Mouse (Mus musculus) CH12.LX (cell line): ENCODE results near the gene Lif. TPM values are rescaled to one million over a fixed set of nuclear protein-coding genes. Genes with fewer than 3 reads are reported as not detected.

Source experiments
- DNase-seq: peaks from one replicate; pipeline ENCODE4 v3.0.0-alpha.2; 2013; ENCODE audit errors: extremely low read depth
- H3K27ac ChIP-seq: 2 replicates; pipeline ENCODE4 v1.5.1; 2012; ENCODE audit warnings: low read depth, mild to moderate bottlenecking, control low read depth, moderate library complexity; ENCODE audit not compliant: insufficient read depth
- H3K27me3 ChIP-seq: replicated peaks from 2 replicates; pipeline ENCODE3; 2012; ENCODE audit warnings: inconsistent platforms
- H3K36me3 ChIP-seq, 2 experiments: replicated peaks in 1 of 2; 2 replicates each; pipeline versions ENCODE3 to v1.6.1; 2012; ENCODE audit warnings: inconsistent platforms in 1 of 2, low read length in 1 of 2, mild to moderate bottlenecking in 1 of 2, mixed read lengths in 1 of 2, moderate library complexity in 1 of 2; ENCODE audit not compliant: control insufficient read depth in 1 of 2, insufficient read depth in 1 of 2
- H3K4me1 ChIP-seq, 2 experiments: 2 replicates each; pipeline ENCODE4 v1.6.1; 2012; ENCODE audit warnings: inconsistent platforms in 1 of 2, moderate library complexity in 1 of 2; ENCODE audit not compliant: insufficient read depth in 2 of 2, control insufficient read depth in 1 of 2
- H3K4me2 ChIP-seq: 2 replicates; pipeline ENCODE4 v1.6.1; 2012; ENCODE audit warnings: low read depth, mild to moderate bottlenecking, control low read depth; ENCODE audit not compliant: poor library complexity, insufficient read depth, severe bottlenecking
- H3K4me3 ChIP-seq, 3 experiments: fragments of 150-350 bp in 1 of 3; sonication (generic) in 1 of 3; replicated peaks in 1 of 3; 2 replicates each; pipeline versions ENCODE3 to v1.5.1; 2011 to 2012; ENCODE audit warnings: low read depth in 2 of 3, low read length in 2 of 3, mild to moderate bottlenecking in 2 of 3, moderate library complexity in 2 of 3, control low read depth in 1 of 3, improper control_type of control experiment in 1 of 3, inconsistent platforms in 1 of 3, mixed read lengths in 1 of 3; ENCODE audit not compliant: poor library complexity in 1 of 3
- H3K79me2 ChIP-seq: replicated peaks from 2 replicates; pipeline ENCODE4 v1.6.1; 2012; ENCODE audit warnings: mild to moderate bottlenecking, moderate library complexity; ENCODE audit not compliant: control insufficient read depth, poor library complexity, insufficient read depth, severe bottlenecking; ENCODE audit errors: extremely low read depth
- H3K9ac ChIP-seq: 2 replicates; pipeline ENCODE4 v1.6.1; 2012; ENCODE audit warnings: low read depth, mild to moderate bottlenecking, control low read depth, moderate library complexity; ENCODE audit not compliant: insufficient read depth
- H3K9me3 ChIP-seq: replicated peaks from 2 replicates; pipeline ENCODE3; 2012; ENCODE audit warnings: low read length, inconsistent platforms, mixed read lengths
- BHLHE40 ChIP-seq: IDR thresholded peaks from 2 replicates; pipeline ENCODE4 v1.6.1; 2011; ENCODE audit warnings: mild to moderate bottlenecking, low read depth, low read length, improper control_type of control experiment
- CHD1 ChIP-seq: IDR thresholded peaks from 2 replicates; pipeline ENCODE4 v1.6.1; 2012; ENCODE audit warnings: low read depth, low read length, improper control_type of control experiment, inconsistent platforms
- CHD2 ChIP-seq: IDR thresholded peaks from 2 replicates; pipeline ENCODE4 v1.6.1; 2011; ENCODE audit warnings: low read length, improper control_type of control experiment
- ELF1 ChIP-seq: IDR thresholded peaks from 2 replicates; pipeline ENCODE4 v1.6.1; 2014; ENCODE audit warnings: low read depth, mild to moderate bottlenecking, inconsistent platforms, low read length, improper control_type of control experiment
- ETS1 ChIP-seq: conservative IDR thresholded peaks from 2 replicates; pipeline ENCODE4 v1.6.1; 2012; ENCODE audit warnings: low read depth, mild to moderate bottlenecking, inconsistent platforms, low read length, improper control_type of control experiment, moderate library complexity
- HCFC1 ChIP-seq: IDR thresholded peaks from 2 replicates; pipeline ENCODE4 v1.6.1; 2012; ENCODE audit warnings: low read depth, mild to moderate bottlenecking, inconsistent platforms, low read length, improper control_type of control experiment
- IRF4 ChIP-seq: IDR thresholded peaks from 2 replicates; pipeline ENCODE4 v1.6.1; 2014; ENCODE audit warnings: low read depth, mild to moderate bottlenecking, inconsistent platforms, low read length, improper control_type of control experiment
- JUND ChIP-seq: conservative IDR thresholded peaks from 2 replicates; pipeline ENCODE4 v1.6.1; 2011; ENCODE audit warnings: low read depth, low read length, improper control_type of control experiment
- KAT2A ChIP-seq: IDR thresholded peaks from 2 replicates; pipeline ENCODE4 v1.6.1; 2012; ENCODE audit warnings: low read length, improper control_type of control experiment, inconsistent platforms; ENCODE audit not compliant: insufficient replicate concordance
- MAX ChIP-seq: IDR thresholded peaks from 2 replicates; pipeline ENCODE4 v1.6.1; 2011; ENCODE audit warnings: low read length, improper control_type of control experiment
- MAZ ChIP-seq: IDR thresholded peaks from 2 replicates; pipeline ENCODE4 v1.6.1; 2012; ENCODE audit warnings: low read depth, mild to moderate bottlenecking, inconsistent platforms, low read length, improper control_type of control experiment, moderate library complexity
- MEF2A ChIP-seq: IDR thresholded peaks from 2 replicates; pipeline ENCODE4 v1.6.1; 2014; ENCODE audit warnings: low read depth, mild to moderate bottlenecking, inconsistent platforms, low read length, improper control_type of control experiment, borderline replicate concordance
- MXI1 ChIP-seq: IDR thresholded peaks from 2 replicates; pipeline ENCODE4 v1.6.1; 2011; ENCODE audit warnings: mild to moderate bottlenecking, low read depth, low read length, improper control_type of control experiment
- NELFE ChIP-seq: IDR thresholded peaks from 2 replicates; pipeline ENCODE4 v1.6.1; 2011; ENCODE audit warnings: low read depth, low read length, improper control_type of control experiment
- NRF1 ChIP-seq: IDR thresholded peaks from 2 replicates; pipeline ENCODE4 v1.6.1; 2014; ENCODE audit warnings: low read depth, mild to moderate bottlenecking, inconsistent platforms, low read length, improper control_type of control experiment, moderate library complexity
- POLR2A ChIP-seq: IDR thresholded peaks from 2 replicates; pipeline ENCODE4 v1.6.1; 2011; ENCODE audit warnings: low read depth, mild to moderate bottlenecking, improper control_type of control experiment, low read length
- POLR2AphosphoS2 ChIP-seq: IDR thresholded peaks from 2 replicates; pipeline ENCODE4 v1.6.1; 2011; ENCODE audit warnings: low read depth, low read length, improper control_type of control experiment
- RCOR1 ChIP-seq: conservative IDR thresholded peaks from 2 replicates; pipeline ENCODE4 v1.6.1; 2012; ENCODE audit warnings: low read depth, mild to moderate bottlenecking, inconsistent platforms, low read length, improper control_type of control experiment
- SIN3A ChIP-seq: IDR thresholded peaks from 2 replicates; pipeline ENCODE4 v1.6.1; 2012; ENCODE audit warnings: low read length, improper control_type of control experiment, inconsistent platforms
- SMC3 ChIP-seq: IDR thresholded peaks from 2 replicates; pipeline ENCODE4 v1.6.1; 2011; ENCODE audit warnings: low read depth, low read length, improper control_type of control experiment
- TBP ChIP-seq: conservative IDR thresholded peaks from 2 replicates; pipeline ENCODE4 v1.6.1; 2011; ENCODE audit warnings: low read depth, low read length, improper control_type of control experiment
- UBTF ChIP-seq: IDR thresholded peaks from 2 replicates; pipeline ENCODE4 v1.6.1; 2012; ENCODE audit warnings: low read depth, mild to moderate bottlenecking, inconsistent platforms, low read length, improper control_type of control experiment, moderate library complexity
- ZKSCAN1 ChIP-seq: IDR thresholded peaks from 2 replicates; pipeline ENCODE4 v1.6.1; 2012; ENCODE audit warnings: low read depth, inconsistent platforms, low read length, improper control_type of control experiment, borderline replicate concordance
- ZMIZ1 ChIP-seq: IDR thresholded peaks from 2 replicates; pipeline ENCODE4 v1.6.1; 2012; ENCODE audit warnings: low read depth, mild to moderate bottlenecking, inconsistent platforms, low read length, improper control_type of control experiment
- dilution Hi-C: fragments of 300-500 bp; cut with MboI; formaldehyde crosslinking; loops from 2 replicates; pipeline ENCODE4 v1.14.3; 2020; ENCODE audit warnings: low sequenced_read_pairs; ENCODE audit not compliant: extremely low pct_unique_long_range_greater_than_20kb, extremely low pct_ligation_motif_present
- in situ Hi-C: fragments of 300-500 bp; cut with MboI; formaldehyde crosslinking; loops from 3 replicates; pipeline ENCODE4 v1.14.3; 2019; ENCODE audit warnings: low sequenced_read_pairs, low pct_ligation_motif_present, low pct_unique_long_range_greater_than_20kb, mixed read lengths
- polyA plus RNA-seq: library from polyadenylated mRNA; unstranded; fragments of >175 nt; gene quantifications from 2 replicates; pipeline ENCODE4 v1.2.1, GENCODE M21; 2012; ENCODE audit warnings: low read depth; ENCODE audit not compliant: insufficient read length
- total RNA-seq, 2 experiments: library from RNA; depleted of rRNA; stranded (reverse); fragments of 300-350 nt in 1 of 2; fragments of >200 nt in 1 of 2; gene quantifications; 2 replicates each; pipeline ENCODE4 v1.2.3; 2012 to 2014

Lif gene
- total and polyA plus RNA-seq, 3 experiments: 0.05 to 1.8 (median 0.17) TPM

DNA sequence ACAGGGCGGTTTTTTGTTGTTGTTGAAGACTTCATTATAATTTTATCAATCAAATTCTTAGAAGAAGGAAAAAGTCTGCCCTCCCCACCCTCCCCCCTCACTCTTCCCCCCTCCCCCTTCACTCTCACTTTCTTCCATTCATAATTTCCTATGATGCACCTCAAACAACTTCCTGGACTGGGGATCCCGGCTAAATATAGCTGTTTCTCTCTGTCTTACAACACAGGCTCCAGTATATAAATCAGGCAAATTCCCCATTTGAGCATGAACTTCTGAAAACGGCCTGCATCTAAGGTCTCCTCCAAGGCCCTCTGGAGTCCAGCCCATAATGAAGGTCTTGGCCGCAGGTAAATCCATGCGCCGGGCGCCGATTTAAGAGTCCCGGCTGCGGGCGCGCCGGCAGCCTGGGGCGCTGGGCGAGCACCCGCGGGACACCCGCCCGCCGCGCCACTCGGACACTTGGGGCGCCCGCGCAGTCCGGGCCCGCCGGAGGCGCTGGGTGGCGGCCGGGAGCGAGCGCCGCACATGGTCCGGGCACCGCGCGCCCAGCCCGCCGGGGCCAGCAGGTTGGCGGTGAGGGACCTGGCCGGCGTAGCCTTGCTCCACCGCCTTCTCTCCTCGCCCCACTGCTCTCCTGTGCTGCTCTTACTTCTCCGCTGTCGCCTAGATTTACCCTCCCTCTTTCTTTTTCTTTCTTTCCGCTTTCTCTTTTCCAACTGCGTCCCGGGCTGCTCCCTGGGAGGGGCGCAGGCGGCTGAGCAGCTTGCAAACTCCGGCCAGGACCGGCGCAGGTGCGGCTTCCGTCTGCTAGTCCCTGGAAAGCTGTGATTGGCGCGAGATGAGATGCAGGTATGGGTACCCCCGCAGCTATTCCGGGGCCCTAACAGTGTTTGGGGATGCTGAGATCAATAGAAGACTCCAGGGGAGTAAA lies 9.2 kb downstream of the Lif start (continued):
- TF ChIP-seq MXI1: peak; percentile 60; the same call in 1 of the 2 replicates
- TF ChIP-seq MAX: no peak
- no peak for TF ChIP-seq ZKSCAN1
- peak; percentile 19; the same call in 1 of the 2 replicates for TF ChIP-seq HCFC1
- TF ChIP-seq NELFE: no peak
- no peak for TF ChIP-seq SMC3
- TF ChIP-seq POLR2AphosphoS2: no peak
- TF ChIP-seq KAT2A: no peak
- 0 out of 2 replicates have a peak, but pooled peaks have one; percentile 16 for TF ChIP-seq ELF1
- TF ChIP-seq UBTF: peak; percentile 92
- peak; percentile 51; the same call in 1 of the 2 replicates for TF ChIP-seq NRF1
- no peak for TF ChIP-seq CHD1
- TF ChIP-seq MEF2A: peak; percentile 51; the same call in 1 of the 2 replicates
- no peak; the same call in 1 of the 2 replicates for TF ChIP-seq SIN3A
- TF ChIP-seq ETS1: peak; percentile 56
- TF ChIP-seq JUND: no peak
- no peak for TF ChIP-seq ZMIZ1
- no peak for TF ChIP-seq POLR2A

GRCm38 (mm10) chr11:4267202-4267578 lies 9.8 kb downstream of the Lif start:
- peak; percentile 18; the same call in 1 of the 2 replicates for TF ChIP-seq CHD2
- no peak for TF ChIP-seq JUND
- no peak for TF ChIP-seq MEF2A
- no peak for TF ChIP-seq ZMIZ1
- TF ChIP-seq POLR2A: no peak
- 0 out of 2 replicates have a peak, but pooled peaks have one; percentile 21 for TF ChIP-seq IRF4
- TF ChIP-seq BHLHE40: peak; percentile 48
- no peak for TF ChIP-seq TBP
- no peak for TF ChIP-seq MAZ
- no peak for TF ChIP-seq RCOR1
- TF ChIP-seq NELFE: no peak
- Histone ChIP-seq H3K9ac (peak overlapping the region; percentile 64), H3K4me2 (peak overlapping the region; percentile 93), H3K27ac (no peak overlapping the region), H3K79me2 (no peaks in the 10 kb centered on the region), H3K36me3 (no peaks in the 10 kb centered on the region), H3K4me1 (peaks cover 20 to 57% of the 10 kb centered on the region in 2 experiments), H3K27me3 (peaks cover 52% of the 10 kb centered on the region), H3K9me3 (no peaks in the 10 kb centered on the region), H3K4me3 (peak overlapping the region in 2 of 3 experiments; percentile 34 to 65)
- no peak for DNase-seq
- in situ Hi-C loops: loop anchor here (5.0 to 25.0 kb wide), 2 partner anchors 50 to 570 kb away; partner anchors contain the start of gene Nf2
- dilution Hi-C loops: no loop called here
